Mouse (Mus musculus) neural tube, embryonic 12.5 days (tissue): ENCODE data around the gene Arl3. TPM values are rescaled to one million over a fixed set of nuclear protein-coding genes. Genes with fewer than 3 reads are reported as not detected.

Experiments
- ATAC-seq: fragments of 200-750 bp; cut with Nextera tagmentation; 2 replicates; pipeline ENCODE4 v1.8.0; 2017; ENCODE audit warnings: low read depth, mild to moderate bottlenecking, moderate TSS enrichment, moderate library complexity; ENCODE audit not compliant: low FRiP score
- H3K27ac ChIP-seq: fragments of 300-500 bp; sonication (generic); 2 replicates; pipeline ENCODE4 v1.5.1; 2016
- H3K27me3 ChIP-seq: fragments of 300-500 bp; sonication (generic); replicated peaks from 2 replicates; pipeline ENCODE4 v1.6.1; 2016; ENCODE audit warnings: mild to moderate bottlenecking
- H3K36me3 ChIP-seq: fragments of 300-500 bp; sonication (generic); 2 replicates; pipeline ENCODE4 v1.6.1; 2016; ENCODE audit warnings: mild to moderate bottlenecking
- H3K4me1 ChIP-seq: fragments of 300-500 bp; sonication (generic); 2 replicates; pipeline ENCODE4 v1.6.1; 2016
- H3K4me2 ChIP-seq: fragments of 300-500 bp; sonication (generic); replicated peaks from 2 replicates; pipeline ENCODE4 v1.6.1; 2016; ENCODE audit warnings: mild to moderate bottlenecking
- H3K4me3 ChIP-seq: fragments of 300-500 bp; sonication (generic); 2 replicates; pipeline ENCODE4 v1.5.1; 2016
- H3K9ac ChIP-seq: fragments of 300-500 bp; sonication (generic); 2 replicates; pipeline ENCODE4 v1.6.1; 2016; ENCODE audit warnings: mild to moderate bottlenecking
- H3K9me3 ChIP-seq: fragments of 300-500 bp; sonication (generic); 2 replicates; pipeline ENCODE4 v1.6.1; 2016; ENCODE audit warnings: mild to moderate bottlenecking
- WGBS: fragments of 180-500 bp; shearing (Covaris S2); methylation state at CpG from one replicate; pipeline ENCODE4 v1.1.7; 2016; 5-methylcytosine and 5-hydroxymethylcytosine counted together
- polyA plus RNA-seq: library from polyadenylated mRNA; unstranded; fragments of >200 nt; fragmentation: Nextera tagmentation; extraction: Ambion mirVana; gene quantifications from 2 replicates; pipeline ENCODE4 v1.2.1, GENCODE M21; 2016

Arl3 gene
- polyA plus RNA-seq, 1 experiment from 2014 or later, result 194 TPM

DNA sequence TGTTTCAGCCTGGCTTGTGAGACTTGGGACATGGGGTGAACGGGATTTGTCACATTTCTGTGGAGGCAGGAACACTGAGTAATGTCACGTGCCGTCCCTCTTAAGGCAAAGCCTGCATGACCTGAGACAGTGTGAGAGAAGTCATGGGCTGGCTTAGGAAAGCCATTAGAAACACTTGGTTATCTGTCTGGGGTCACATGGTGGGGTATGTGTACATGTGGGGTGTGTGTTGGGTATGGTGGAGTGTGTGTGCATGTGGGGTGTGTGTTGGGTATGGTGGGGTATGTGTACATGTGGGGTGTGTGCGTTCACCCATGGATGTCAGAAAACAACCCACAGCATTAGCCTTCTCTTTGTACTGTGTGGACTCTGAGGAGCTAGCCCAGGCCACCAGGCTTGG is 22.6 kb downstream of the Arl3 start:
- H3K4me2 ChIP-seq, result no peak overlapping the region
- no peak overlapping the region for H3K27ac ChIP-seq
- peaks cover 45% of the 10 kb centered on the region for H3K36me3 ChIP-seq
- no peak overlapping the region for H3K9ac ChIP-seq
- peaks cover 8% of the 10 kb centered on the region; the same call in 1 of the 2 replicates for H3K4me1 ChIP-seq
- ATAC-seq, result no peak
- H3K27me3 ChIP-seq, result no peaks in the 10 kb centered on the region
- WGBS, result 89% methylated on average over 4 of the region's 4 CpGs
- H3K4me3 ChIP-seq, result no peak overlapping the region
- no peaks in the 10 kb centered on the region for H3K9me3 ChIP-seq

DNA sequence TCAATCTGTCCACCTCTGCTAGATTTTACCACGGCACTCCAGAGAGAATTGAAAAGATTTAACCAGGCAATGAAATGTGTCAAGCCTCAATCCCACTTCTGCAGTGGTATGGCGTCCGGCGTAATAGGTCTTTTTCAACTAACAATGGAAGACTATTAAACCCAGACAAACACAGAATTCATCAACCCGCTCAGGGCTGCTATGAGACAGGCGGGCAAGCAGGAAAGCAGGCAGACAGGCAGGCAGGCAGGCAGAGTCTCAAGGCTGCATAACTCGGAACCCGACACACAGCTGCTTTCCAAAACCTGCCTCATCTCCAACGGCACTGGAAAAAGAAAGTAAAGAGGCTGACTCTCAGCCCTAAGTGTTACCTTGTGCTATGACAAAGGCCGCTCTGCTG is 24.9 kb downstream of the Arl3 start:
- H3K4me2 ChIP-seq, result no peak overlapping the region
- WGBS, result 39% methylated on average over 10 of the region's 10 CpGs
- H3K9me3 ChIP-seq, result no peaks in the 10 kb centered on the region
- no peaks in the 10 kb centered on the region for H3K27me3 ChIP-seq
- 0 out of 2 replicates have a peak, but pooled peaks cover 3% of the 10 kb centered on the region for H3K4me1 ChIP-seq
- ATAC-seq, result no peak
- no peak overlapping the region for H3K4me3 ChIP-seq
- H3K27ac ChIP-seq, result peak overlapping the region; percentile 22; the same call in 1 of the 2 replicates
- H3K36me3 ChIP-seq, result peaks cover 44% of the 10 kb centered on the region
- no peak overlapping the region for H3K9ac ChIP-seq

- Histone ChIP-seq H3K9ac (no peak overlapping the region), H3K4me2 (no peak overlapping the region), H3K4me1 (0 out of 2 replicates have a peak, but pooled peaks cover 3% of the 10 kb centered on the region), H3K36me3 (peaks cover 49% of the 10 kb centered on the region), H3K27ac (no peak overlapping the region), H3K4me3 (no peak overlapping the region), H3K9me3 (no peaks in the 10 kb centered on the region), H3K27me3 (no peaks in the 10 kb centered on the region)
- no peak for ATAC-seq
- WGBS, result 78% methylated on average over 6 of the region's 6 CpGs
These were observed 25.4 kb downstream of the Arl3 start for GRCm38 (mm10) chr19:46547565-46547964.

GRCm38 (mm10) chr19:46542750-46543149 is 30.2 kb downstream of the Arl3 start:
- Histone ChIP-seq H3K27ac (no peak overlapping the region), H3K4me3 (no peak overlapping the region), H3K36me3 (peaks cover 58% of the 10 kb centered on the region), H3K4me2 (no peak overlapping the region), H3K4me1 (no peaks in the 10 kb centered on the region), H3K9me3 (no peaks in the 10 kb centered on the region), H3K27me3 (no peaks in the 10 kb centered on the region), H3K9ac (no peak overlapping the region)
- 91% methylated on average over 8 of the region's 8 CpGs for WGBS
- ATAC-seq, result no peak

- ATAC-seq, result no peak
- 89% methylated on average over 6 of the region's 6 CpGs for WGBS
- peaks cover 48% of the 10 kb centered on the region for H3K36me3 ChIP-seq
- no peaks in the 10 kb centered on the region for H3K27me3 ChIP-seq
- no peak overlapping the region for H3K27ac ChIP-seq
- peaks cover 11% of the 10 kb centered on the region for H3K4me1 ChIP-seq
- H3K4me3 ChIP-seq, result no peak overlapping the region
- H3K9ac ChIP-seq, result no peak overlapping the region
- no peak overlapping the region for H3K4me2 ChIP-seq
- no peaks in the 10 kb centered on the region for H3K9me3 ChIP-seq
These were observed 34.8 kb downstream of the Arl3 start for GRCm38 (mm10) chr19:46538213-46538612.

DNA sequence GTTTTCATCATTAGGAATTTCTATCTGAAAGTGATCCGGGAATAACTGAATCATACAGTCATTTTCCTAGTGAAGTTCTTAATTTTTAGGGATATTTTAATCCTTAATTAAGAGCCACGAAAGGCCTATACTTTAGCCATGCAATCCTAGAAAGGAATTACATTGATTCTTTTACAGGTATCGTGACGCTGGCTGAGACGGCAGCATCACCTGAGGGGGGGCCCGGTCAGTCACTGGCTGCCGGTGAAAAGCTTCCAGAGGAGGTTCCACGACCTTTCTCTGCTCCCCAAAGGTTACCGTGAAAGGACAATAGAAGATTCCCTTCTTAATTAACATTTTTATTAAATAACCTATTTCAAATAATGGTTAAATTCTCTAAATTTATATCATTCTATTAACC is 35.6 kb downstream of the Arl3 start:
- WGBS, result 92% methylated on average over 9 of the region's 9 CpGs
- Histone ChIP-seq H3K4me3 (no peak overlapping the region), H3K36me3 (peaks cover 40% of the 10 kb centered on the region), H3K4me1 (peaks cover 20% of the 10 kb centered on the region), H3K9me3 (no peaks in the 10 kb centered on the region), H3K27me3 (no peaks in the 10 kb centered on the region), H3K4me2 (no peak overlapping the region), H3K27ac (no peak overlapping the region), H3K9ac (no peak overlapping the region)
- no peak for ATAC-seq

- Histone ChIP-seq H3K4me1 (peaks cover 46% of the 10 kb centered on the region), H3K36me3 (peaks cover 14% of the 10 kb centered on the region; the same call in 1 of the 2 replicates), H3K27me3 (no peaks in the 10 kb centered on the region), H3K9me3 (no peaks in the 10 kb centered on the region), H3K27ac (no peak overlapping the region), H3K9ac (no peak overlapping the region), H3K4me3 (no peak overlapping the region), H3K4me2 (no peak overlapping the region)
- no peak for ATAC-seq
- 30% methylated on average over 6 of the region's 6 CpGs for WGBS
These were observed 38.4 kb downstream of the Arl3 start for GRCm38 (mm10) chr19:46534542-46535098.

GRCm38 (mm10) chr19:46533525-46533924 is 39.5 kb downstream of the Arl3 start:
- peaks cover 56% of the 10 kb centered on the region for H3K4me1 ChIP-seq

GRCm38 (mm10) chr19:46533066-46533465 is 39.9 kb downstream of the Arl3 start:
- H3K4me1 ChIP-seq, result peaks cover 60% of the 10 kb centered on the region
- 0 out of 2 replicates have a peak overlapping the region, but pooled peaks have one; percentile 42 for H3K27ac ChIP-seq
- no peak overlapping the region for H3K4me2 ChIP-seq
- H3K9me3 ChIP-seq, result no peaks in the 10 kb centered on the region
- 44% methylated on average over 4 of the region's 4 CpGs for WGBS
- no peak for ATAC-seq
- H3K36me3 ChIP-seq, result peaks cover 7% of the 10 kb centered on the region; the same call in 1 of the 2 replicates
- H3K9ac ChIP-seq, result no peak overlapping the region
- no peak overlapping the region for H3K4me3 ChIP-seq
- H3K27me3 ChIP-seq, result no peaks in the 10 kb centered on the region

More at GRCm38 (mm10) chr19:46533525-46533924, 39.5 kb downstream of the Arl3 start:
- H3K27ac ChIP-seq, result no peak overlapping the region
- no peak for ATAC-seq
- H3K36me3 ChIP-seq, result peaks cover 10% of the 10 kb centered on the region; the same call in 1 of the 2 replicates
- WGBS, result 54% methylated on average over 5 of the region's 5 CpGs
- no peak overlapping the region for H3K4me3 ChIP-seq
- no peaks in the 10 kb centered on the region for H3K9me3 ChIP-seq
- no peak overlapping the region for H3K4me2 ChIP-seq
- H3K9ac ChIP-seq, result no peak overlapping the region
- no peaks in the 10 kb centered on the region for H3K27me3 ChIP-seq

DNA sequence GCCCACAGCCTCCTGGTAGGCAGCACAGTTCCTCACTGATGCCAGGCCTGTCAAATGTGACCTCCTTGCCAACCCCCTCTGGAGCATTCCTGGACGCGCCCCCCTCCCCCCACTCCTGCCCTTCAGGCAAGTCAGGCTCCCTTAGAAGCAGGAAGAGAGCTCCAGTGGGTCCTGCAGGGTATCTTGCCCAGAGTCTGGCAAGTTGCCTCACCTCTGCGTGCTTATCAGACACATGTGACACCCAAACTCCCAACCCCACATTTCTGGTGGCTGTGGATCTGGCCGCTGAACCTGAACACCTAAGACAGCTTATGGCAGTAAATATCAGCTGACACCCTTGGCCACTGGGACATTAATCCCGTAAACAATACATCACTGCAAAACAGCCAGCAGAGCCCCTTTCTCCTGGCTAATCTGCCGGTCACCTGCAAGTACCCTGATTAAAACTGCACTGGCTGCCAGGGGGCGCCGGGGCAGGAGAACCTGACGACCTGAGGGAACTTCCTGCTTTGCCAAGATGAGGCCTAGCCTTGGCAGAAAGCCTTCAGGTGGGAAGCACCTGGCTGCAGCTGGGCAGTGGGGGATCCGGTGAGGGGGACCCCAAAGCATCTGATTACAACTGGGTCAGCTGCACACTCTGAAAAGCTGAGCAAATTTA is 40.8 kb downstream of the Arl3 start:
- no peaks in the 10 kb centered on the region for H3K9me3 ChIP-seq
- peaks cover 69% of the 10 kb centered on the region for H3K4me1 ChIP-seq
- peaks cover 5% of the 10 kb centered on the region; the same call in 1 of the 2 replicates for H3K36me3 ChIP-seq
- ATAC-seq, result no peak
- H3K27me3 ChIP-seq, result no peaks in the 10 kb centered on the region
- no peak overlapping the region for H3K4me3 ChIP-seq
- 17% methylated on average over 10 of the region's 10 CpGs for WGBS
- 0 out of 2 replicates have a peak overlapping the region, but pooled peaks have one; percentile 24 for H3K4me2 ChIP-seq
- no peak overlapping the region for H3K9ac ChIP-seq
- H3K27ac ChIP-seq, result peak overlapping the region; percentile 16; the same call in 1 of the 2 replicates

DNA sequence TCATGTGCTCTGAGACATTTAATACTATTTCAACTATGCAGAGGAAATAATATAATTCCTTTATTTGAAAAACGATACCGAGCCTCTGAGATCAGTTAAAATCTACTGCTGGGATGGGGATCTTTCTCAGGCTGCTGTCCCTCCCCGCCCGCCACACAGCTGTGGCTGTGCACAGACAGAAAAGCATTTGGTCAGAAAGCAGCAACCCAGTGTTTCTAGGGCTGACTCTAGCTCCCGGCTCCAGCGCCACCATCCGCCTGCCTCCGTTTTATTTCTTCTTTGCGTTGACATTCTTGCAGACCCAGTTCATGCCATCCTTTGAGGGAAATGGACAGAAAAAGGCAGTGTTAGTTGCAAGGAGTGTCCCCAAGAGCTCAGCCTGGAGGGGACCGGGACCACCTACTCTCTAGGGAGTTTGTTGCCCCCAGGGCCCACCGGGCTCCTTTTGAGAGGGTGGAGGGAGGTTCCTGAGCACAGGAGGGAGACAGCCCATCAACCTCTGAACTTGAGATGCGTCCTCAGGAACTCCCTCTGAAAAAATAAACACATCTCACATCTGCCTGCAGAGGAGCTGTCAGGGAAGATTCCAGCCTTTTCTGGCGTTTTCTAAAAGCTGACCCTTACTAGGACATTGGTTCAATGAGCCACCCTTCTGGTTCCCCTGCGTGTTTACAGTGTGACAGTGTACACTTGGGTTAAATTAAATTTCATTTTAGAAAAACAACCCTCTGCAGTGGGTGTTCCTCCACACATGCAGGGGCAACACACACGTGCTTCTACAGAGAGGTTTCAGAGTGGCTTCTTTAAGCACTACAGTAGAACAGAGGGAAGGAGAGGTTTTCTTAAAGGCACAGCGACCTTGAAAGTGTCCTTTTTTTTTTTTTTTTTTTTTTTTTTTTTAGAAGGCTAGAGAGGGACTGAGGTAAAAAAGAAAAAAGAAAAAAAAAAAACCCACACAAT is 41.6 kb downstream of the Arl3 start:
- peaks cover 5% of the 10 kb centered on the region; the same call in 1 of the 2 replicates for H3K36me3 ChIP-seq
- peak overlapping the region; percentile 61 for H3K4me2 ChIP-seq
- peaks cover 73% of the 10 kb centered on the region for H3K4me1 ChIP-seq
- H3K9ac ChIP-seq, result peak overlapping the region; percentile 29; the same call in 1 of the 2 replicates
- peak overlapping the region; percentile 65 for H3K27ac ChIP-seq
- no peak overlapping the region for H3K4me3 ChIP-seq
- H3K27me3 ChIP-seq, result no peaks in the 10 kb centered on the region
- H3K9me3 ChIP-seq, result no peaks in the 10 kb centered on the region
- no peak for ATAC-seq
- WGBS, result 9% methylated on average over 16 of the region's 16 CpGs
